Mouse (Mus musculus): ENCODE measurements around the gene 4931406P16Rik. TPM values are rescaled to one million over a fixed set of nuclear protein-coding genes. Genes with fewer than 3 reads are reported as not detected.

The 4931406P16Rik gene
- polyA plus RNA-seq, 1 experiment from 2014 or later, result 30.5 TPM

DNA sequence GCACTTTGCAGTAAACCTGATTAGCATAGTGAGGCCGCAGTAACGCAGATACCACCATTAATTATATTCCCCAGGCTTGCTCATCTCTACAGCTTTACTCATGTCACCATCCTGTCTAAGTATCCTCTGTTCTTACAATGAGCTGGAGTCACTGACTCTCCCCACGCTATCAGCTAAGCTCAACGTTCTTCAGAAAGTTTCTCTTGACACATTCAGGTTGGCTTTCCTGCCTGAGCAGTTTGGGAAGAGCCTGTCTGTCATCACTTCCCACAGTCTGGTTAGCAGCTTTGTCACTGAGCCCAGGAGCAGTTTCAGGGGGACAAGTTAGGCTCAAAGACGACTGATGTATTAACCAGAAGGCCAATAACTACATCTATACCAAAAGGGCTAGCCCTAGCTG lies 4.8 kb downstream of the 4931406P16Rik start:
- Histone ChIP-seq H3K27me3 (no peaks in the 10 kb centered on the region), H3K4me2 (no peak overlapping the region), H3K9me3 (no peaks in the 10 kb centered on the region), H3K9ac (no peak overlapping the region), H3K36me3 (no peaks in the 10 kb centered on the region), H3K4me1 (peaks cover 6% of the 10 kb centered on the region; the same call in 1 of the 2 replicates), H3K4me3 (no peak overlapping the region), H3K27ac (no peak overlapping the region)
- WGBS, result 53% methylated on average over 5 of the region's 5 CpGs
- ATAC-seq (ENCODE audit: insufficient number of reproducible peaks, low FRiP score, low TSS enrichment, low read depth), result no peak

DNA sequence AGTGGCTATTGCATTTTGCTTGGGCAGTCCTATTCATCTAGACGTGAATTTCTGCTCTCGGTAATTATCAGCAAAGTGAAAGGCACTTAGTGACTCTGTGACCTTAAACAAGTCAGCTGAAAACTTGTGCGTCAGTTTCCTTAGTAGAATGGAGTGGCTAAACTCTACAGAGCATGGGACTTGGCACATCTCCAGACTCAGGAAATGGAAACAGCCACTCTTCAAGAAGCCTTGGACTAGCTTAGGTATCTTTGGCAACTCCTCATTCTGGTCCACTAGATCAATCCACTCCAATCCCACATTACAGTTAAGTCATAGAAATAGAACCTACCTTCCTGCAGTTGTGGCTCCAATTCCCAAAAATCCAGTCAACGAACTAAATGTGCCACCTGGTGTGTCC lies 7.9 kb downstream of the 4931406P16Rik start:
- Histone ChIP-seq H3K4me3 (no peak overlapping the region), H3K9me3 (no peaks in the 10 kb centered on the region), H3K27me3 (no peaks in the 10 kb centered on the region), H3K4me1 (peaks cover 6% of the 10 kb centered on the region; the same call in 1 of the 2 replicates), H3K9ac (no peak overlapping the region), H3K27ac (peak overlapping the region; percentile 48; the same call in 1 of the 2 replicates), H3K4me2 (no peak overlapping the region), H3K36me3 (no peaks in the 10 kb centered on the region)
- no peak for ATAC-seq (ENCODE audit: insufficient number of reproducible peaks, low FRiP score, low TSS enrichment, low read depth)
- 77% methylated on average over 4 of the region's 4 CpGs for WGBS

DNA sequence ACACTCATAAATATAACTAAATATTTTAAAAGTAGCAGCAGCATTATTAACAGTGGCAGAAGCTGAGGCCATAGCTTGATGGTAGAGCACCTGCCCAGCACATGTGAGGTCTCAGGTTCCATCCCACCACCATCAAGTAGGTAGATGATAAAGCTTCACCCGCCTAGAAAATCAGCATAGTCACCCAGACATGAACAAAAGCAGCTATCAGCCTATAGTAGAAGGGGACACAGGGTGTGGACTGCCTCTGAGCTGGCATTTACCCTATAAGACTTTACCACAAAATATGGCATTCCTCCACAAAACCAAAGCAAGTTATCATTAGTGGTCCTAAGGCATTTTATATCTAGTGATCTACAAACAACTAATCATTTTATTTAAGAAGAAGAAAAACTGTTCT lies 10.7 kb downstream of the 4931406P16Rik start:
- Histone ChIP-seq H3K4me1 (no peaks in the 10 kb centered on the region; the same call in 1 of the 2 replicates), H3K27me3 (no peaks in the 10 kb centered on the region), H3K36me3 (no peaks in the 10 kb centered on the region), H3K4me2 (no peak overlapping the region), H3K27ac (no peak overlapping the region), H3K9me3 (no peaks in the 10 kb centered on the region), H3K4me3 (no peak overlapping the region), H3K9ac (no peak overlapping the region)
- 65% methylated on average over 1 of the region's 1 CpGs for WGBS
- ATAC-seq (ENCODE audit: insufficient number of reproducible peaks, low FRiP score, low TSS enrichment, low read depth), result no peak

DNA sequence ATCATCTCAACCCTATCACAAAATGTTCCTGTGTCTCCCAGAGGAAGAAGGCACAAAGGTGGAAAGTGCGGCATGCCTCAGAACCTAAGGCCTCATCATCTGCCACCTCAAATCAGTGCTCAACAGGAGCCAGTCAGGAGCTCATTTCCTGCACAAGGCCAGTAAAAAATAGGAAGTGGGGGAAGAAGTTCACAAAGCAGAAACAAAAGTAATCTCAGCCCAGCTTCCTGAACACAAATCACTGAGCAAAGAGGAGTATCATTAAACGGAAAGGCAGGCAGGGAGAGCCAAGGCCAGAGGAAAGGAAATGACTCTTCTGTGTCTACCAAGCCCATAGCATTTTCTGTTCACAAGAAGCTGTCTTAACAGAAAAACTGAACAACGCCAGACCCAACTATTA lies 11.4 kb downstream of the 4931406P16Rik start:
- Histone ChIP-seq H3K36me3 (no peaks in the 10 kb centered on the region), H3K4me2 (no peak overlapping the region), H3K27me3 (no peaks in the 10 kb centered on the region), H3K4me3 (no peak overlapping the region), H3K27ac (no peak overlapping the region), H3K9me3 (no peaks in the 10 kb centered on the region), H3K4me1 (no peaks in the 10 kb centered on the region; the same call in 1 of the 2 replicates), H3K9ac (no peak overlapping the region)
- WGBS, result 80% methylated on average over 3 of the region's 3 CpGs
- no peak for ATAC-seq (ENCODE audit: insufficient number of reproducible peaks, low FRiP score, low TSS enrichment, low read depth)

DNA sequence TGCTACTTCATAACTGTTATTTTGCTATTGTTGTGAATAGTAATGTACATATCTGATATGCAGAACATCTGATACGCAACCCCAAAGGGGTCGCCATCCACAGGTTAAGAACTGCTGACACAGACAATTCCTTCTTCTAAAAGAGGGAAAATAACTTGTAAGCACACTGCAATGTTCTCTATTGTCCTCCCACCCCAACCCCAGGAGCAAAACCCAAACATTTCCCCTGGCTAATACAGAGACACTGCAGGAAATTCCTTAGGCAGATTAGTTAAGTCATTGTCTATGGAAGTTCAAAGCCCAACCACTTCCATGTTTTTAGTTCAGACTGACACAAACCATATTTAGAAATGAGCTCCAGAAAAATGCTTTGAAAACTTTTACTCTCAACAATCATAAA lies 14.5 kb downstream of the 4931406P16Rik start:
- H3K9me3 ChIP-seq, result no peaks in the 10 kb centered on the region
- 94% methylated on average over 2 of the region's 2 CpGs for WGBS
- no peak overlapping the region for H3K27ac ChIP-seq
- no peak overlapping the region for H3K9ac ChIP-seq
- no peak overlapping the region for H3K4me3 ChIP-seq
- no peak for ATAC-seq (ENCODE audit: insufficient number of reproducible peaks, low FRiP score, low TSS enrichment, low read depth)
- H3K4me2 ChIP-seq, result no peak overlapping the region
- no peaks in the 10 kb centered on the region for H3K4me1 ChIP-seq
- peaks cover 4% of the 10 kb centered on the region; the same call in 1 of the 2 replicates for H3K36me3 ChIP-seq
- no peaks in the 10 kb centered on the region for H3K27me3 ChIP-seq

DNA sequence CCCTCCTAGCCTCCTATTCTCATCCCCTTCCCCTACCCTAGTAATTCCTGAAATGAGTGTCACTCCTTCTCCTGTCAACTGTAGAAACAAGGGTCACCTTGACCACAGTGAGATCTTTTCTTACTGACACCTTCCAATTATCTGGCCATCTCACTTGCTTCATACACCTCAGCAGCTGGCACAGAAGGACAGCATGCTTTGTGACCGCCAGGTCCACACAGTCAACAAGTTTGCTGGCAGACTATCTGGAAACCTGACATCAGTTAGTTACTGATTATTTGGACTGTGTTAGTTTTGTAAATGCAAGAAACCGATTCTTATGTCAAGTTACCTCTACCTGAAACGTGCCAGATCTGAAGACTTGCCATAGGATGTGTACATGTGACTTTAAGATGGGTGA lies 17.2 kb downstream of the 4931406P16Rik start:
- ATAC-seq (ENCODE audit: insufficient number of reproducible peaks, low FRiP score, low TSS enrichment, low read depth), result no peak
- Histone ChIP-seq H3K9ac (no peak overlapping the region), H3K27ac (no peak overlapping the region), H3K4me3 (no peak overlapping the region), H3K36me3 (peaks cover 4% of the 10 kb centered on the region; the same call in 1 of the 2 replicates), H3K4me1 (no peaks in the 10 kb centered on the region), H3K27me3 (no peaks in the 10 kb centered on the region), H3K4me2 (no peak overlapping the region), H3K9me3 (no peaks in the 10 kb centered on the region)
- WGBS, result 86% methylated on average over 3 of the region's 3 CpGs

DNA sequence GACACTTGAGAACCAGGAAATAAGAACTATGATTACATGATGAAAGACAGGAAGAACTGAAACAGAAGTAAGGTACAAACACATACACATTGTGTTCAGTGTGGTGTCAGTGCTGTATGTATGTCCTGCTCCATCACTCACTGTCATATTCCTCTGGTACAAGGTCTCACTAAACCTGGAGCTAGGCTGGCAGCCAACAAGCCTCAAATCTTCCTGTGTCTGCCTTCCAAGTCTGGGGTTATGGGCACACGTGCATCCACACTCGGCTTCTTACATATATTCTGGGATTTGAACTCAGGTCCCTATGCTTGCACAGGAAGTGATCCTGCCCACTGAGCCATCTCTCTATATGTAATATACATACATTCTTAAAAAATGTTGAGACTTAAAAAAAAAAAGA lies 20.7 kb downstream of the 4931406P16Rik start:
- ATAC-seq (ENCODE audit: insufficient number of reproducible peaks, low FRiP score, low TSS enrichment, low read depth), result no peak
- H3K9ac ChIP-seq, result no peak overlapping the region
- no peaks in the 10 kb centered on the region for H3K4me1 ChIP-seq
- no peaks in the 10 kb centered on the region for H3K27me3 ChIP-seq
- H3K4me2 ChIP-seq, result no peak overlapping the region
- H3K4me3 ChIP-seq, result no peak overlapping the region
- no peak overlapping the region for H3K27ac ChIP-seq
- no peaks in the 10 kb centered on the region for H3K9me3 ChIP-seq
- H3K36me3 ChIP-seq, result peaks cover 4% of the 10 kb centered on the region; the same call in 1 of the 2 replicates
- 89% methylated on average over 2 of the region's 2 CpGs for WGBS

DNA sequence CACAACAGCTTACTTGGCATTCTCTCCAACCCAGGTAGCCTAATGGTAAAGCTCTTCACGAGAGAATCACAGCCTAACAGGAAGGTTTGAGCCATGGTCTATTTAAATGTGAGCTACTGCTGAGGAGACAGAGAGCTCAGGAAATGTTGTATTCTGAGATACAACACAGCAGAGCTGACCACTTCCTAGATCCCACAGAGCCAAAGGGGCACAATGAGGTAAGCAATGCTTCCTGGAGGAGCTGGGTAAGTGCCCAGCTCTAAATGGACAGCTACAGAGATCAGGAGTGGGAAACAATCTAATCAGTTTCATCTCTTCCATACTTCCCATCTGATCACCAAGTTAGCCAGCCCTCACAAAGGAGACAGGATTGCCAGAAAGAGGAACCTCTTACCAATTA lies 22.1 kb downstream of the 4931406P16Rik start:
- H3K9ac ChIP-seq, result no peak overlapping the region
- peaks cover 1% of the 10 kb centered on the region; the same call in 1 of the 2 replicates for H3K36me3 ChIP-seq
- H3K4me2 ChIP-seq, result no peak overlapping the region
- no peak overlapping the region for H3K4me3 ChIP-seq
- ATAC-seq (ENCODE audit: insufficient number of reproducible peaks, low FRiP score, low TSS enrichment, low read depth), result no peak
- 74% methylated on average over 1 of the region's 1 CpGs for WGBS
- no peaks in the 10 kb centered on the region for H3K27me3 ChIP-seq
- peak overlapping the region; percentile 14; the same call in 1 of the 2 replicates for H3K27ac ChIP-seq
- no peaks in the 10 kb centered on the region for H3K4me1 ChIP-seq
- H3K9me3 ChIP-seq, result no peaks in the 10 kb centered on the region

DNA sequence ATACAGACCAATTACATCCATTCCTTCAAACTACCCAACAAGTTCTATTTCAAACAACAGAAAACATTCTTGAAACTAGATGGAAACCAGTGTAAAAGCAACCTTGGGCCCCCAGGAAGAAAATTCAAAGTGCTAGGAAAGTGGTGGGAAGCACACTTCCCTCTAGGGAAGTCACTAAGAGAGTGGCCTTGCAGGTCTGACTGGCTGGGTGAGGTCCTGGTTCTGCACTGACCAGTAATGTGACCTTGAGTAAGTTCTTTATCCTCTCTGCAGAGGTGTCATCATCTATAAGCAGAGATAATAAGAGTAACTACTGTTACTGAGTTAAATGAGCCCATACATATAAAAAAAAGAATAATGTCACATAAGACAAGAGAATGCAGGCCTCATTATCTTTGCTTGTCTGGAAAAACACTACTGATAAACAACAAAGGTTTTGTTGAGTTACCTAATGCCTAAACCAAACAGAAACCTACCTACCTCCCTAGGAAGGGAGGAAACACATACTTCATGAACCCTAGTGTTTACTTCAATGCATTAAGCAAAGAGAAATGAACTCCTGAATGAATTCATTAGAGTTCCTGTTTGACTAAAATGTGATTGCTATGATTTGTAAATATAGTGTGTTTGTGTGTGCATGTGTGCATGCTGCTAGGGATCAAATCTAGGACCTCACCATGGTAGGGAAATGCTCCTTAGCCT lies 22.8 kb downstream of the 4931406P16Rik start:
- H3K27ac ChIP-seq, result 0 out of 2 replicates have a peak overlapping the region, but pooled peaks have one; percentile 14
- H3K27me3 ChIP-seq, result no peaks in the 10 kb centered on the region
- no peak for ATAC-seq (ENCODE audit: insufficient number of reproducible peaks, low FRiP score, low TSS enrichment, low read depth)
- no peak overlapping the region for H3K9ac ChIP-seq
- H3K36me3 ChIP-seq, result no peaks in the 10 kb centered on the region; the same call in none of the 2 replicates
- no peaks in the 10 kb centered on the region for H3K4me1 ChIP-seq
- H3K9me3 ChIP-seq, result no peaks in the 10 kb centered on the region
- no peak overlapping the region for H3K4me3 ChIP-seq
- no peak overlapping the region for H3K4me2 ChIP-seq

DNA sequence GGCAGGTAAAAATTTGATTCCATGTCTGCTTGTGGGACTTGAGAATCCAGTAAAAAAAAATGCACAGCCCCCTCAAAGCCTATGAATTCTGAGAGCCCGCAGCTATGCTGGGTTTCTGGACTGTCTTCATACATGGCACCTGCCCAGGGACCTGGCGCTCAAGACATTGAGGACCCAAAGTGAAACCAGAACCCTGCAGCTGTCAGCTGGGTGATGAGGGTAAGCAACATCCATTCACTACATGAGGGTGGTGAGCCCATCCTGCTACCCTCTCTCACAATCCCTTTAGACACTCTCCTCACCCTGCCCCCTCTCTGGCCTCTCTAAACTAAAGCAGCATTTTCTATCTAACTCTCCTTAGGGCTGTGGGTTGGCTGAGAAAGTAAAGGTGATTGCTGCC lies 35.7 kb downstream of the 4931406P16Rik start:
- H3K4me1 ChIP-seq, result 0 out of 2 replicates have a peak, but pooled peaks cover under 1% of the 10 kb centered on the region
- no peak overlapping the region for H3K4me2 ChIP-seq
- H3K36me3 ChIP-seq, result peaks cover 5% of the 10 kb centered on the region
- H3K27ac ChIP-seq, result 0 out of 2 replicates have a peak overlapping the region, but pooled peaks have one; percentile 11
- no peak overlapping the region for H3K9ac ChIP-seq
- H3K4me3 ChIP-seq, result no peak overlapping the region
- H3K9me3 ChIP-seq, result no peaks in the 10 kb centered on the region
- 67% methylated on average over 2 of the region's 2 CpGs for WGBS
- no peaks in the 10 kb centered on the region for H3K27me3 ChIP-seq
- ATAC-seq (ENCODE audit: insufficient number of reproducible peaks, low FRiP score, low TSS enrichment, low read depth), result no peak

DNA sequence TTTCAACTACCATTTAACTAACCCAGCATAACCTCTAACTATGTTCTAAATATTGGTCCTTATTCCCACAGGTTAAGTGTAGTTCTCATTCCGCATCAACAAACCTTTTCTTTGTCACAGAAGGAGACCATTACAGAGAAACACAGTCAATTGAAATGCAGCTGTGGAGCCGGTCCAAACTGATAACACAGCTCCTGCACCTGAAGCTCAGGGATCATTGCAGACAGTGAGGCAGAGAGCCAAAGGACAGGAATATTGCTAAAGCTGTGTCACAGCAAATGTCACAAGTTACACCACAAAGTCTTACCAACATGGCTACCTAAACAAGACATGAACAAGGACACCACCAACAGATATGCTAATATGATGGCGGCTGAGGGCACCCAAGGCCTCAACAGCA lies 37.3 kb downstream of the 4931406P16Rik start:
- H3K27me3 ChIP-seq, result no peaks in the 10 kb centered on the region
- H3K9me3 ChIP-seq, result no peaks in the 10 kb centered on the region
- peaks cover 5% of the 10 kb centered on the region; the same call in 1 of the 2 replicates for H3K36me3 ChIP-seq
- no peak overlapping the region for H3K9ac ChIP-seq
- 0 out of 2 replicates have a peak, but pooled peaks cover 2% of the 10 kb centered on the region for H3K4me1 ChIP-seq
- ATAC-seq (ENCODE audit: insufficient number of reproducible peaks, low FRiP score, low TSS enrichment, low read depth), result no peak
- no peak overlapping the region for H3K4me2 ChIP-seq
- H3K27ac ChIP-seq, result no peak overlapping the region
- whole genome bisulfite sequencing, result 92% methylated on average over 3 of the region's 3 CpGs
- no peak overlapping the region for H3K4me3 ChIP-seq

DNA sequence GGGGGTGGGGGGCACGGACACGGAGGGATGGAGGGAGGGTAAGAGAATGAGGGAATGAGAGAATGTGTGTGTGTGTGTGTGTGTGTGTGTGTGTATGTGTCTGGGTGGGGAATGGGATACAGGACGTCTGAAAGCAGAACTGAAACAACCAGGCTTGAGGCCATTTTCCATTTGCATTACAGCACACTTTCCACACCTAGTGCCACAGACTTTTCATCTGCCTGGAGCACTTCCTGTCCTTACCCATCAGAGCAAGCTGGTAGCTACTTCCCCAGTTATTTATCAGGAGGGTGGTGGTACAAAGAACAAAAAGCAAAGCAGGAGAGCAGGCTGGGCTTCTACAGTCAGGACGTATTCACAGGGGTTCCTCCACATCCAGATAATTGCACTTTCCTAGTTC lies 40.9 kb downstream of the 4931406P16Rik start:
- no peak for ATAC-seq (ENCODE audit: insufficient number of reproducible peaks, low FRiP score, low TSS enrichment, low read depth)
- 66% methylated on average over 4 of the region's 4 CpGs for whole genome bisulfite sequencing

More for the DNA sequence above, 40.9 kb downstream of the 4931406P16Rik start:
- Histone ChIP-seq H3K4me3 (no peak overlapping the region), H3K4me2 (no peak overlapping the region), H3K27ac (0 out of 2 replicates have a peak overlapping the region, but pooled peaks have one; percentile 17), H3K9me3 (no peaks in the 10 kb centered on the region), H3K27me3 (no peaks in the 10 kb centered on the region), H3K4me1 (peaks cover 19% of the 10 kb centered on the region; the same call in 1 of the 2 replicates), H3K36me3 (no peaks in the 10 kb centered on the region), H3K9ac (no peak overlapping the region)
